8 mouse cellular contexts compared by ENCODE assay signal in genomic region chr10:60191796-60192195, GRCm38 (mm10). TPM values are rescaled to one million over a fixed set of nuclear protein-coding genes. Genes with fewer than 3 reads are reported as not detected.
DNase-seq lines count a peak whose midpoint lies in the region; ATAC-seq and TF ChIP-seq lines count a peak whose summit lies in the region.

No protein-coding gene starts in this region.

- H3K4me1 ChIP-seq in bone marrow, adult 2 months (ENCODE audit: control insufficient read depth, insufficient read depth, low read length): peaks cover 2% of the 10 kb centered on the region; the same call in 1 of the 2 replicates
- peaks cover 50% of the 10 kb centered on the region for H3K4me1 ChIP-seq in embryonic facial prominence, embryonic 15.5 days
- H3K4me1 ChIP-seq in heart, embryonic 14.5 days (ENCODE audit: control insufficient read depth in 2 of 2, insufficient read depth in 2 of 2, low read length in 2 of 2): peaks cover 21 to 28% of the 10 kb centered on the region in 2 experiments
- H3K4me1 ChIP-seq in liver, embryonic 12.5 days: 0 out of 2 replicates have a peak, but pooled peaks cover 5% of the 10 kb centered on the region

- peak; percentile 75 for TF ChIP-seq CTCF in bone marrow, adult 2 months (IDR thresholded peaks at IDR 0.05; ENCODE audit: control insufficient read depth, insufficient read depth, low read length)

- TF ChIP-seq POLR2A in bone marrow, adult 2 months (IDR thresholded peaks at IDR 0.05; ENCODE audit: borderline replicate concordance, control insufficient read depth, low read depth, low read length): no peak

- ATAC-seq in embryonic facial prominence, embryonic 15.5 days (ENCODE audit: insufficient number of reproducible peaks, low FRiP score, low TSS enrichment, low read depth): no peak
- ATAC-seq in heart, embryonic 14.5 days (ENCODE audit: insufficient number of reproducible peaks, insufficient read depth, low FRiP score, low read depth): no peak
- ATAC-seq in liver, embryonic 12.5 days: no peak

- H3K4me2 ChIP-seq in embryonic facial prominence, embryonic 15.5 days (replicated peaks): peak overlapping the region; percentile 61
- peak overlapping the region; percentile 67 for H3K4me2 ChIP-seq in heart, embryonic 14.5 days (ENCODE audit: low read length)
- peak overlapping the region; percentile 60 for H3K4me2 ChIP-seq in liver, embryonic 12.5 days

- H3K9me3 ChIP-seq in embryonic facial prominence, embryonic 15.5 days (replicated peaks): no peaks in the 10 kb centered on the region
- H3K9me3 ChIP-seq in heart, embryonic 14.5 days (ENCODE audit: control insufficient read depth, low read length): no peaks in the 10 kb centered on the region
- H3K9me3 ChIP-seq in liver, embryonic 12.5 days (replicated peaks): no peaks in the 10 kb centered on the region

- H3K4me3 ChIP-seq in bone marrow, adult 2 months (replicated peaks; ENCODE audit: control insufficient read depth, low read depth, low read length): no peak overlapping the region
- H3K4me3 ChIP-seq in embryonic facial prominence, embryonic 15.5 days (replicated peaks): peak overlapping the region; percentile 33
- peak overlapping the region; percentile 31 to 36 for H3K4me3 ChIP-seq in heart, embryonic 14.5 days (ENCODE audit: control insufficient read depth in 1 of 2, insufficient read depth in 1 of 2, low read depth in 1 of 2, low read length in 2 of 2)
- H3K4me3 ChIP-seq in liver, embryonic 12.5 days: no peak overlapping the region

- 2% methylated on average over 17 of the region's 17 CpGs for WGBS in bone marrow, adult 2 months
- WGBS in embryonic facial prominence, embryonic 15.5 days: 0% methylated on average over 17 of the region's 17 CpGs
- under 1% methylated on average over 17 of the region's 17 CpGs for WGBS in heart, embryonic 14.5 days
- under 1% methylated on average over 17 of the region's 17 CpGs for WGBS in liver, embryonic 12.5 days (ENCODE audit: insufficient replicate concordance)

- no peak overlapping the region for H3K9ac ChIP-seq in embryonic facial prominence, embryonic 15.5 days
- H3K9ac ChIP-seq in heart, embryonic 14.5 days (ENCODE audit: low read length): no peak overlapping the region; the same call in 1 of the 2 replicates
- H3K9ac ChIP-seq in liver, embryonic 12.5 days: no peak overlapping the region

- H3K27me3 ChIP-seq in embryonic facial prominence, embryonic 15.5 days: no peaks in the 10 kb centered on the region
- H3K27me3 ChIP-seq in heart, embryonic 14.5 days (ENCODE audit: control insufficient read depth, insufficient read depth, low read length): peaks cover 27% of the 10 kb centered on the region
- peaks cover 57% of the 10 kb centered on the region for H3K27me3 ChIP-seq in liver, embryonic 12.5 days (replicated peaks)
- H3K27me3 ChIP-seq in splenic B cell, adult 2 months (ENCODE audit: control insufficient read depth, insufficient read depth, low read length, poor library complexity, severe bottlenecking): no peaks in the 10 kb centered on the region

- 0 out of 2 replicates have a peak, but pooled peaks cover under 1% of the 10 kb centered on the region for H3K36me3 ChIP-seq in embryonic facial prominence, embryonic 15.5 days
- H3K36me3 ChIP-seq in heart, embryonic 14.5 days (ENCODE audit: control insufficient read depth, insufficient read depth, low read length): no peaks in the 10 kb centered on the region
- H3K36me3 ChIP-seq in liver, embryonic 12.5 days: no peaks in the 10 kb centered on the region
- H3K36me3 ChIP-seq in splenic B cell, adult 2 months (ENCODE audit: control insufficient read depth, insufficient read depth, low read length, poor library complexity, severe bottlenecking): peaks cover 22% of the 10 kb centered on the region

- peak; percentile 63 for DNase-seq in 416B (ENCODE audit: low read depth)
- DNase-seq in kidney, postnatal 14 days: peak; percentile 83
- DNase-seq in naive thymus-derived CD4-positive, alpha-beta T cell, adult 2 months (ENCODE audit: low read depth): peak; percentile 74
- DNase-seq in splenic B cell, adult 2 months (ENCODE audit: low read depth, low spot score): peak; percentile 84

- 0 out of 2 replicates have a peak overlapping the region, but pooled peaks have one; percentile 29 for H3K27ac ChIP-seq in bone marrow, adult 2 months (ENCODE audit: control insufficient read depth, insufficient read depth, low read depth, low read length, poor library complexity)
- 0 out of 2 replicates have a peak overlapping the region, but pooled peaks have one; percentile 39 for H3K27ac ChIP-seq in embryonic facial prominence, embryonic 15.5 days (replicated peaks)
- no peak overlapping the region for H3K27ac ChIP-seq in heart, embryonic 14.5 days (replicated peaks in 1 of 2; ENCODE audit: control insufficient read depth in 1 of 2, insufficient read depth in 1 of 2, low read depth in 2 of 2, low read length in 2 of 2)
- H3K27ac ChIP-seq in liver, embryonic 12.5 days: no peak overlapping the region

RNA-seq across cellular contexts. Expression of gene Chst3, which starts 27.3 kb away (rescaled TPM):
- polyA plus RNA-seq in bone marrow, adult 2 months (2011; ENCODE audit: insufficient read depth, insufficient read length, low replicate concordance, missing spikeins): 11.9 and 16.5 TPM in 2 replicates
- polyA plus RNA-seq in embryonic facial prominence, embryonic 15.5 days (2015; fragmentation: Nextera tagmentation; extraction: Ambion mirVana): 2.8 TPM in 2 replicates
- polyA plus RNA-seq in heart, embryonic 14.5 days (2014; fragmentation: Nextera tagmentation; extraction: Ambion mirVana): 0.24 and 0.26 TPM in 2 replicates
- polyA plus RNA-seq in liver, embryonic 12.5 days (2016; fragmentation: Nextera tagmentation; extraction: Ambion mirVana): 0.22 and 0.31 TPM in 2 replicates

Comparison
In these comparisons a context has a peak if more than half of its experiments do, and no peak if none do; other contexts are left out.
1. H3K27ac ChIP-seq: peak in bone marrow, adult 2 months (single experiment) and embryonic facial prominence, embryonic 15.5 days (single experiment); none in heart, embryonic 14.5 days (0 of 2) and liver, embryonic 12.5 days (single experiment).
2. H3K4me3 ChIP-seq: peak in embryonic facial prominence, embryonic 15.5 days (single experiment) and heart, embryonic 14.5 days (2 of 2); none in bone marrow, adult 2 months (single experiment) and liver, embryonic 12.5 days (single experiment).
3. Peak in every context shown above with its lines, with median percentiles within 50 percentile points of each other: DNase-seq and H3K4me2 ChIP-seq.